Mouse (Mus musculus) liver, embryonic 11.5 days (tissue): ENCODE measurements around the gene Zbtb22. TPM values are rescaled to one million over a fixed set of nuclear protein-coding genes. Genes with fewer than 3 reads are reported as not detected.
A peak's percentile ranks its signal among the peaks of the same experiment; 100 is the strongest.
"Not testable (repeated sequence)": the region's sequence is repeated elsewhere in the genome, so short reads cannot be mapped to it uniquely, and the experiment has no call there.

Experiments
- ATAC-seq: fragments of 200-750 bp; cut with Nextera tagmentation; replicated peaks from 2 replicates; pipeline ENCODE4 v1.8.0; 2017; ENCODE audit warnings: moderate number of reproducible peaks, mild to moderate bottlenecking, moderate TSS enrichment, moderate library complexity; ENCODE audit not compliant: low FRiP score
- DNase-seq: peaks from one replicate; pipeline ENCODE4 v3.0.0-alpha.2; 2017; ENCODE audit warnings: low spot score
- H3K27ac ChIP-seq: fragments of 300-500 bp; sonication (generic); 2 replicates; pipeline ENCODE4 v1.5.1; 2014; ENCODE audit warnings: mild to moderate bottlenecking, low read depth, low read length, control low read depth
- H3K27me3 ChIP-seq: fragments of 300-500 bp; sonication (generic); replicated peaks from 2 replicates; pipeline ENCODE4 v1.6.1; 2014; ENCODE audit warnings: low read length, mixed read lengths; ENCODE audit not compliant: control insufficient read depth, insufficient read depth
- H3K36me3 ChIP-seq: fragments of 300-500 bp; sonication (generic); 2 replicates; pipeline ENCODE4 v1.6.1; 2014; ENCODE audit warnings: mild to moderate bottlenecking, low read length, moderate library complexity, mixed read lengths; ENCODE audit not compliant: control insufficient read depth, insufficient read depth
- H3K4me1 ChIP-seq: fragments of 300-500 bp; sonication (generic); replicated peaks from 2 replicates; pipeline ENCODE4 v1.6.1; 2014; ENCODE audit warnings: low read length, mixed read lengths; ENCODE audit not compliant: control insufficient read depth, insufficient read depth
- H3K4me2 ChIP-seq: fragments of 300-500 bp; sonication (generic); 2 replicates; pipeline ENCODE4 v1.6.1; 2014; ENCODE audit warnings: mild to moderate bottlenecking, control low read depth, moderate library complexity
- H3K4me3 ChIP-seq: fragments of 300-500 bp; sonication (generic); 2 replicates; pipeline ENCODE4 v1.5.1; 2014; ENCODE audit warnings: low read depth, low read length, control low read depth
- H3K9ac ChIP-seq: fragments of 300-500 bp; sonication (generic); 2 replicates; pipeline ENCODE4 v1.6.1; 2014; ENCODE audit warnings: low read depth, low read length, control low read depth
- H3K9me3 ChIP-seq: fragments of 300-500 bp; sonication (generic); 2 replicates; pipeline ENCODE4 v1.6.1; 2016; ENCODE audit warnings: low read length, inconsistent platforms, mixed read lengths; ENCODE audit not compliant: control insufficient read depth
- WGBS: fragments of 180-500 bp; shearing (Covaris S2); extraction: QIAGEN DNeasy Blood & Tissue Kit; methylation state at CpG from one replicate; pipeline ENCODE4 v1.1.7; 2014; 5-methylcytosine and 5-hydroxymethylcytosine counted together
- polyA plus RNA-seq: library from polyadenylated mRNA; unstranded; fragments of >200 nt; fragmentation: Nextera tagmentation; extraction: Ambion mirVana; gene quantifications from 2 replicates; pipeline ENCODE4 v1.2.1, GENCODE M21; 2014

Gene Zbtb22
- polyA plus RNA-seq, 1 experiment from 2014 or later: 13.0 TPM

DNA sequence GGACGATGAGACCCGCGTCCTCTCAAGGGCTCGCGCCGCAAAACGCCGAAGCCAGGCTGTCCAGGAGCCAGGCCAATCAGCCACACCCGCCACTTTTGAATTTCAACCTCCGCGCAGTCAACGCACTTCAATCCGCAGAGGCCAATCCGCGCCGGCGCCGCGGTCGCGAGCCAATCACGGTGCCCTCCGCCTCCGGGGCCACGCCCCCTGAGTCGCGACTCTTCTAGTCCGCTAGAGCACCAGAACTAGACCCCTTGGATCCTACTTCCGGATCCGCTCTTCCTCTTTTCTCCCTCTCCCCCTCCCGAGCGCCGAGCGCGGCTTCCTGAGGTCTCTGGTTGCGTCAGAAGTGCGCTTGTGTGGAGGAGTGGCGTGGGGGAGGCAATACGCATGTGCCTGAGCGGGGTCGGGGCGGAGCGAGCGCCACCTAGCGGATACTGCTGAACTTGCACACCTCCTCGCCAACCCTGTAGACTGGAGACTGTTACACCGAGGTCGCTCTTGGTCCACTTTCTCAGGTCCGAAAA lies 25.1 kb upstream of the Zbtb22 start, which contains the start of gene Kifc1:
TSS of gene Kifc1 (minus strand) at position 129 of the 527 bp plus-strand sequence.
- H3K9ac ChIP-seq: peak within 1 kb of the TSS; percentile 84
- H3K4me3 ChIP-seq: peak within 1 kb of the TSS; percentile 77
- under 1% methylated on average over 49 of the region's 49 CpGs for WGBS
- peak within 1 kb of the TSS; percentile 80 for H3K4me2 ChIP-seq
- H3K4me1 ChIP-seq: peaks cover 15% of the 10 kb centered on the region
- peak within 1 kb of the TSS; percentile 51 for H3K27ac ChIP-seq
- no peaks in the 10 kb centered on the region for H3K27me3 ChIP-seq
- DNase-seq (peak; percentile 99), ATAC-seq (peak; percentile 98)
- H3K36me3 ChIP-seq: peaks cover 7% of the 10 kb centered on the region
- no peaks in the 10 kb centered on the region for H3K9me3 ChIP-seq

DNA sequence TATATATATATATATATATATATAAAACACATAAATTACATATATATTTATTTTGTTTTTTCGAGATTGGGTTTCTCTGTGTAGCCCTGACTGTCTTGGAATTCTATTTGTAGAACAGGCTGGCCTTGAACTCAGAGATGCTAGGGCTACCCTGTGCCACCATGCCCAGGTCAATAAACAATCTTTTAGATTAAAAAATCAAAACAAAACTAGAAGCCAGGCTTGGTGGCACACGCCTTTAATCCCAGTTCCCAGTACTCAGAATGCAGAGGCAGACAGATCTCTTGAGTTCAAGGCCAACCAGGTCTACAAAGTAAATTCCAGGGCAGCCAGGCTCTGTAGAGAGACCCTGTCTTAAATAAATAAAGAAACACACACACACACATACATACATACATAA lies 24.3 kb upstream of the Zbtb22 start:
- WGBS: 67% methylated on average over 2 of the region's 2 CpGs
- no peak overlapping the region for H3K4me3 ChIP-seq
- ATAC-seq: no peak
- H3K9me3 ChIP-seq: no peaks in the 10 kb centered on the region
- peaks cover 15% of the 10 kb centered on the region for H3K4me1 ChIP-seq
- H3K4me2 ChIP-seq: no peak overlapping the region
- H3K36me3 ChIP-seq: no peaks in the 10 kb centered on the region; the same call in 1 of the 2 replicates
- no peak overlapping the region for H3K27ac ChIP-seq
- no peak for DNase-seq
- no peaks in the 10 kb centered on the region for H3K27me3 ChIP-seq
- H3K9ac ChIP-seq: no peak overlapping the region

GRCm38 (mm10) chr17:33891892-33892291 lies 23.8 kb upstream of the Zbtb22 start:
- not testable (repeated sequence) for H3K27ac ChIP-seq, H3K27me3 ChIP-seq, H3K9me3 ChIP-seq, H3K4me2 ChIP-seq, H3K36me3 ChIP-seq, H3K4me3 ChIP-seq, DNase-seq, ATAC-seq, H3K9ac ChIP-seq
- 67% methylated on average over 6 of the region's 6 CpGs for WGBS
- H3K4me1 ChIP-seq: peaks cover 15% of the 10 kb centered on the region

- no peak for ATAC-seq
- H3K4me3 ChIP-seq: no peak overlapping the region
- WGBS: 36% methylated on average over 7 of the region's 7 CpGs
- peaks cover 15% of the 10 kb centered on the region for H3K4me1 ChIP-seq
- H3K36me3 ChIP-seq: no peaks in the 10 kb centered on the region
- no peak overlapping the region for H3K9ac ChIP-seq
- no peaks in the 10 kb centered on the region for H3K9me3 ChIP-seq
- no peak for DNase-seq
- H3K4me2 ChIP-seq: no peak overlapping the region
- H3K27me3 ChIP-seq: no peaks in the 10 kb centered on the region
- H3K27ac ChIP-seq: no peak overlapping the region
These were observed 23.3 kb upstream of the Zbtb22 start for GRCm38 (mm10) chr17:33892429-33892828.

GRCm38 (mm10) chr17:33893011-33893410 lies 22.7 kb upstream of the Zbtb22 start:
- ATAC-seq, H3K4me2 ChIP-seq, H3K27me3 ChIP-seq, DNase-seq, H3K9ac ChIP-seq, H3K36me3 ChIP-seq, H3K9me3 ChIP-seq, H3K27ac ChIP-seq, H3K4me3 ChIP-seq: not testable (repeated sequence)
- WGBS: 72% methylated on average over 4 of the region's 4 CpGs
- peaks cover 16% of the 10 kb centered on the region for H3K4me1 ChIP-seq

DNA sequence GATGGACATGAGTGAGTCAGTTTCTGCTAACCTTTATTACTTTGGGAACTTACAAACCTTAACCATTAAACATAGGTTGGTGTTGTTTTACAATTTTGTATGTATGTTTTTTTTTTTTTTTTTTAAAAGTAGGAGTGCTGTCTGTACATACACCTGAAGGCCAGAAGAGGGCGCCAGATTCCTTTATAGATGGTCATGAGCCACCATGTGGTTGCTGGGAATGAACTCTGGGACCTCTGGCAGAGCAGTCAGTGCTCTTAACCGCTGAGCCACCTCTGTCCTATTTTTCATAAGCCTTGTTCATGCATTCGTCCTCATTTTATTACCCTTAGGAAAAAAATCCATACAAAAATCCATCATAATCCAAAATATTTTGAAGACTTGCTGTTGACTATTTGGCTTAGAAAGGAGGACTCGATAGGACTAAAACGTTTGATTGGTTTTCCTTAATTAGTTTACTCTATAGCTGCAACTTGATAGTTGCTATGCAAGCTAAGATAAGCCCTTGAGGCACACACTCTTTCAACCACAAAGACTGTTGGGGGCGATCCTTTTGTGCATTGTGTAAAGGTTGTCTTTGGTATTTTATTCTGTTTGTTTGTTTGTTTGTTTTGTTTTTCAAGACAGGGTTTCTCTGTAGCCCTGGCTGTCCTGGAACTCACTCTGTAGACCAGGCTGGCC lies 18.4 kb upstream of the Zbtb22 start:
- Histone ChIP-seq H3K9ac (no peak overlapping the region), H3K4me1 (peaks cover 24% of the 10 kb centered on the region), H3K9me3 (no peaks in the 10 kb centered on the region), H3K27me3 (no peaks in the 10 kb centered on the region), H3K36me3 (no peaks in the 10 kb centered on the region), H3K4me3 (no peak overlapping the region), H3K27ac (peak overlapping the region; percentile 25; the same call in 1 of the 2 replicates), H3K4me2 (no peak overlapping the region)
- 24% methylated on average over 6 of the region's 6 CpGs for WGBS
- ATAC-seq: no peak; the same call in 1 of the 2 replicates
- no peak for DNase-seq

- not testable (repeated sequence) for H3K27ac ChIP-seq, H3K9me3 ChIP-seq, DNase-seq, H3K27me3 ChIP-seq, ATAC-seq, H3K4me3 ChIP-seq, H3K36me3 ChIP-seq, H3K4me2 ChIP-seq, H3K9ac ChIP-seq
- 77% methylated on average over 4 of the region's 4 CpGs for WGBS
- H3K4me1 ChIP-seq: peaks cover 31% of the 10 kb centered on the region
These were observed 17.5 kb upstream of the Zbtb22 start for GRCm38 (mm10) chr17:33898193-33898592.

- H3K36me3 ChIP-seq: no peaks in the 10 kb centered on the region
- H3K27ac ChIP-seq: peak overlapping the region; percentile 87
- peak overlapping the region; percentile 7; the same call in 1 of the 2 replicates for H3K4me2 ChIP-seq
- DNase-seq (no peak), ATAC-seq (peak; percentile 78)
- H3K4me3 ChIP-seq: no peak overlapping the region
- no peaks in the 10 kb centered on the region for H3K27me3 ChIP-seq
- H3K4me1 ChIP-seq: peaks cover 36% of the 10 kb centered on the region
- no peaks in the 10 kb centered on the region for H3K9me3 ChIP-seq
- 44% methylated on average over 4 of the region's 4 CpGs for WGBS
- H3K9ac ChIP-seq: peak overlapping the region; percentile 48
These were observed 16.1 kb upstream of the Zbtb22 start for GRCm38 (mm10) chr17:33899642-33900041.
